Mouse (Mus musculus) intestine, postnatal 0 days (tissue): ENCODE results near the gene Wdfy3. TPM values are rescaled to one million over a fixed set of nuclear protein-coding genes. Genes with fewer than 3 reads are reported as not detected.

Experiments
- ATAC-seq: fragments of 200-750 bp; cut with Nextera tagmentation; 2 replicates; pipeline ENCODE4 v1.8.0; 2017; ENCODE audit warnings: mild to moderate bottlenecking, moderate TSS enrichment, moderate library complexity
- H3K27ac ChIP-seq: fragments of 300-500 bp; sonication (generic); 2 replicates; pipeline ENCODE4 v1.5.1; 2014; ENCODE audit warnings: mild to moderate bottlenecking, low read depth, low read length, moderate library complexity
- H3K27me3 ChIP-seq: fragments of 300-500 bp; sonication (generic); replicated peaks from 2 replicates; pipeline ENCODE4 v1.6.1; 2014; ENCODE audit warnings: low read length, mixed read lengths; ENCODE audit not compliant: control insufficient read depth, insufficient read depth
- H3K36me3 ChIP-seq: fragments of 300-500 bp; sonication (generic); 2 replicates; pipeline ENCODE4 v1.6.1; 2014; ENCODE audit warnings: mild to moderate bottlenecking, moderate library complexity; ENCODE audit not compliant: control insufficient read depth, insufficient read depth
- H3K4me1 ChIP-seq: fragments of 300-500 bp; sonication (generic); replicated peaks from 2 replicates; pipeline ENCODE4 v1.6.1; 2014; ENCODE audit warnings: antibody characterized with exemption, low read length, mixed read lengths; ENCODE audit not compliant: control insufficient read depth, insufficient read depth
- H3K4me2 ChIP-seq: fragments of 300-500 bp; sonication (generic); replicated peaks from 2 replicates; pipeline ENCODE4 v1.6.1; 2014; ENCODE audit warnings: low read depth, mild to moderate bottlenecking, moderate library complexity
- H3K4me3 ChIP-seq: fragments of 300-500 bp; sonication (generic); 2 replicates; pipeline ENCODE4 v1.5.1; 2014; ENCODE audit warnings: low read depth, low read length
- H3K9ac ChIP-seq: fragments of 300-500 bp; sonication (generic); 2 replicates; pipeline ENCODE4 v1.6.1; 2014; ENCODE audit warnings: mild to moderate bottlenecking, low read depth, low read length
- H3K9me3 ChIP-seq: fragments of 300-500 bp; sonication (generic); 2 replicates; pipeline ENCODE4 v1.6.1; 2016; ENCODE audit warnings: mixed run types; ENCODE audit not compliant: control insufficient read depth
- CTCF ChIP-seq: sonication (generic); IDR thresholded peaks from 2 replicates; pipeline ENCODE4 v1.5.1; 2016; ENCODE audit warnings: low read depth, mild to moderate bottlenecking, control low read depth, antibody characterized with exemption, moderate library complexity
- WGBS: fragments of 180-500 bp; shearing (Covaris S2); extraction: QIAGEN DNeasy Blood & Tissue Kit; methylation state at CpG from one replicate; pipeline ENCODE4 v1.1.7; 2014; 5-methylcytosine and 5-hydroxymethylcytosine counted together
- polyA plus RNA-seq: library from polyadenylated mRNA; unstranded; fragments of >200 nt; fragmentation: Nextera tagmentation; extraction: Ambion mirVana; gene quantifications from 2 replicates; pipeline ENCODE4 v1.2.1, GENCODE M21; 2015

Wdfy3 gene
- polyA plus RNA-seq, 1 experiment from 2014 or later: 7.0 TPM

DNA sequence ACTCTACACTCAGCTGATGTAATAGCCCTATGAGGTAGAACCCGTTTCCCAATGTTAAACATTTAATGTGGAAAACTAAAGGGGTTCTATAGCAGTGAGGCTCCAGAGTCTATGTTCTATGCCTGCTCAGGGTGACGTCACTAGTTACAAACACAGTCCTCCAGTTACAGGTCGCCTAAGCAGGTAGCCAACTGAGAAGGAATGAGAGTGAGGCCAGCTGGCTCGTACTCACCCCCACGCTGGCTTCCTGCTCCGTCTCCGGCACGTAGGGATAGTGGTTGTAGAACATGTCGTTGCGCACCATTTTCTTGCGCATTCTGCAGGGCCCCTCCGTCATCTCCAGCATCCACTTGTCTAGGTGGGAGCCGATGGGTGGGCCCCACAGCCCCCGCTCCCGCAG is 187.5 kb downstream of the Wdfy3 start:
- Histone ChIP-seq H3K27me3 (no peaks in the 10 kb centered on the region), H3K9me3 (no peaks in the 10 kb centered on the region), H3K4me1 (no peaks in the 10 kb centered on the region), H3K9ac (no peak overlapping the region), H3K4me2 (no peak overlapping the region), H3K4me3 (no peak overlapping the region), H3K36me3 (peaks cover 77% of the 10 kb centered on the region), H3K27ac (no peak overlapping the region)
- no peak for ATAC-seq
- WGBS: 91% methylated on average over 15 of the region's 15 CpGs
- no peak for TF ChIP-seq CTCF

DNA sequence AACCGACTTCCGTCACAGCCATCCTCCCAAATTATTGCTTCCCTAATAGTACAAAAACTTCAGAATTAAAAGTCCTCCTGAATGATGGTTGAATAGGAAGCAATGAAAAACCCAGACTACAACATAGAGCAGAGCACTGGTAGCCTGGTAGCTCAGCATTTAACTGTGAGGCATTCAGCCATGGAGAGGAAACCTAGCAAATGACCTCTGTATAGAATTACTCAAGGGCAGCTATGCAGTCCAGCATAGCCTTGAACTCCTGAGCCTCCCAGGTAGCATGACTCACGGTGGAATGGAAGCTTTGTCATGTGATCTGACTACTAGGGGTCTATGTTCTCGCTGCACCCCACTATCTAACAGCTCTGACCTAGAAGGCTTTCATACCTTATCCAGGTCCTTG is 189.8 kb downstream of the Wdfy3 start:
- Histone ChIP-seq H3K4me1 (no peaks in the 10 kb centered on the region), H3K4me2 (no peak overlapping the region), H3K27me3 (no peaks in the 10 kb centered on the region), H3K4me3 (no peak overlapping the region), H3K27ac (no peak overlapping the region), H3K36me3 (peaks cover 79% of the 10 kb centered on the region), H3K9me3 (no peaks in the 10 kb centered on the region), H3K9ac (no peak overlapping the region)
- no peak for TF ChIP-seq CTCF
- WGBS: 96% methylated on average over 4 of the region's 4 CpGs
- no peak for ATAC-seq

DNA sequence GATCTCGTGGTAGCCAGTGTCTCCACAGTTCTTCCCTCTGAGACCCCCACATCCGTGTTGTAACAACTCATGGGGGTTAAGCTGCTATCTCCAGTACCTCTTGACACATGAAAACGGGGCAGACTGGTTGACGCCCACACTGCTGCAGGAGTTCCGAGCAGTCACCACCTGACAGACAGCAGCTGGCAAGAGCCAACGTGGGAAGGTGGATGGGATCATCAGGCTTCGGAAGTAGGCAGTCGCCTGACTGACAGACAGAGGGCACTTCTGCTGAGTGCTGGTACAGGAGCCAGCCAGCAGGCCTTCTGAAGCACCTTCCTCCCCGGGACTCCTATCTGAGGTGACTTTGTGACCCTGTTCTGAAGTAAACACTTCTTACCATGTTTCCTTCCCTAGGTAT is 191.3 kb downstream of the Wdfy3 start:
- WGBS: 67% methylated on average over 9 of the region's 9 CpGs
- Histone ChIP-seq H3K4me1 (no peaks in the 10 kb centered on the region), H3K9me3 (no peaks in the 10 kb centered on the region), H3K4me3 (no peak overlapping the region), H3K27ac (no peak overlapping the region), H3K36me3 (peaks cover 79% of the 10 kb centered on the region), H3K9ac (no peak overlapping the region), H3K27me3 (no peaks in the 10 kb centered on the region), H3K4me2 (no peak overlapping the region)
- no peak for TF ChIP-seq CTCF
- ATAC-seq: no peak

DNA sequence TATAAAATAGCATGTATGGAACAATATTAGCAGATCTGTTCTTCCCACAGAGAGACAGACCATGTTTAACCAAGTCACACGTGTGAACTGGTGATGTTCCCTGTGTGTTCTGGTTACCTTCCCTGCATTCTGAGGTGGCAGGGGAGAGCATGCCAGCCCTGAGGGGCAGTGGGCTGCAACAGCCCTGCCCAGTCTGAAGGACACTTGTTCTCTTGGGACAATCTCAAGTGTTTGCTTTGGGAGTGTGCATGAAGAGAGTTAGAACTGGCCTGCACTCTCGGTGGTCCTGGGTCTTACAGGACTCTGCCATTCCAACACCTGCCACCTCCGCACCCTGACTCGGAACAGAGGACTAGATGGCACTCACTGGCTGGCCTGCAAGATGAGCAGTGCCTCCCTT is 193.5 kb downstream of the Wdfy3 start:
- H3K4me3 ChIP-seq: no peak overlapping the region
- H3K4me1 ChIP-seq: no peaks in the 10 kb centered on the region
- peaks cover 78% of the 10 kb centered on the region for H3K36me3 ChIP-seq
- ATAC-seq: no peak
- no peak overlapping the region for H3K9ac ChIP-seq
- H3K27ac ChIP-seq: no peak overlapping the region
- no peaks in the 10 kb centered on the region for H3K9me3 ChIP-seq
- H3K27me3 ChIP-seq: no peaks in the 10 kb centered on the region
- H3K4me2 ChIP-seq: no peak overlapping the region
- WGBS: 89% methylated on average over 4 of the region's 4 CpGs
- no peak for TF ChIP-seq CTCF

DNA sequence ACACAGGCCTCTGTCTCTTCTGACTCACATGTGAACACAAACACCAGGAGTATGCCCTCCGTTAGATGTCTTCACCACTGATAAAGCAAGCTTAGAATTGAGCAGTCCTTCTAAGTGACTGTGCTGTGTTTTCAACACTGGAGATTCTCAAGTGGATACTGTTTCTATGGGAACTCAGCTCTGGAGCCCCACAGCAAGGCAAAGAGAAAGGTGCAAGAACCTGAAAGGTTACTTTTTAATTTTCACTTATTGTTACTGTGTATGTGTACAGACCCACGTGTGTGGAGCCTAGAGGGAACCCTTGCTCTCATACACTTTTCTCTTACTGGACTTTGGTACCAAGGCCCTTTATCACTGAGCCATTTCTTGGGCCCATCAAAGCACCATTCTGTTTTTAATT is 203.0 kb downstream of the Wdfy3 start:
- WGBS: 67% methylated on average over 2 of the region's 2 CpGs
- Histone ChIP-seq H3K9ac (no peak overlapping the region), H3K9me3 (no peaks in the 10 kb centered on the region), H3K27ac (no peak overlapping the region), H3K4me2 (no peak overlapping the region), H3K4me3 (no peak overlapping the region), H3K36me3 (peaks cover 82% of the 10 kb centered on the region), H3K4me1 (no peaks in the 10 kb centered on the region), H3K27me3 (no peaks in the 10 kb centered on the region)
- no peak for TF ChIP-seq CTCF
- no peak for ATAC-seq

DNA sequence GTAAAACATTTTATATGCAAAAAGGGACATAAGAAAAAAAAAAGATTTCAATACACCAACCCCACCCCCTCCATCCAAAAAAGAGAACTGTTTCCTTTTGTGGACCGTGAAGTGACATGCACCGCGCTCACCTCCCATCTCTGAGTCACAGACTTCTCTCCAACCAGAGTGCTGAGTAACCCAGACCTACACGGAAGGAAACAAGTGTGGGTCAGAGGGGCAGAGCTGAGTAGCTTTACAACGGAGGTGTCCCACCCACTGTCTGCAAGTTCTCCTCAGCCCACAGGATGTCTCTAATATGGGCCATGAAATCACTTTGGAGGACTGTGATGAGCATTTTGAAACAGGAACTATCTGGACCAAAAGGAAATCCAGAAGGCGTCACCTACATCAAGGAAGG is 205.8 kb downstream of the Wdfy3 start:
- Histone ChIP-seq H3K27me3 (no peaks in the 10 kb centered on the region), H3K27ac (no peak overlapping the region), H3K9me3 (no peaks in the 10 kb centered on the region), H3K36me3 (peaks cover 81% of the 10 kb centered on the region), H3K4me2 (no peak overlapping the region), H3K4me3 (no peak overlapping the region), H3K4me1 (no peaks in the 10 kb centered on the region), H3K9ac (no peak overlapping the region)
- WGBS: 86% methylated on average over 6 of the region's 6 CpGs
- no peak for ATAC-seq
- TF ChIP-seq CTCF: no peak

DNA sequence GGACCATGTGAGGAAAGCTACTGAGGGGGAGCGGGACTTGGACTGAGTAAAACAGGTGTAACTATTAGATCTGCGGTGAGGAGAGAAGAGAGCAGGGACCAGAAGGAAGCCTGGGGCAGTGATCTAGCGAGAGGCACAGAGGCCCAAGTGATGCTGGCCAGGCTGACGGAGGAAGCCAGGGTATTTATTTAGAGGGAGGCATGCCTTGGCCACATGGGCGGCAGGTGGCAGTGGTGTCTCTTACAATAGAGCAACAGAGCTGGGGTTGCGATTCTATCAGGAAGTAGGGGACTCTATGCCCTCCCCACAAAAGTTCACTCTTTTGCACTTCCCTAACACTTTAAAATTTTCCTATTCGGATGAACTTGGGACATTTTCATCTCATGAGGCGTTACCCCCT is 207.1 kb downstream of the Wdfy3 start:
- Histone ChIP-seq H3K36me3 (peaks cover 79% of the 10 kb centered on the region), H3K4me3 (no peak overlapping the region), H3K4me1 (no peaks in the 10 kb centered on the region), H3K9ac (no peak overlapping the region), H3K27ac (no peak overlapping the region), H3K27me3 (no peaks in the 10 kb centered on the region), H3K9me3 (no peaks in the 10 kb centered on the region), H3K4me2 (no peak overlapping the region)
- 88% methylated on average over 8 of the region's 8 CpGs for WGBS
- ATAC-seq: no peak
- TF ChIP-seq CTCF: no peak
